ENCODE assay signal across 9 mouse cellular contexts in the genomic region with DNA sequence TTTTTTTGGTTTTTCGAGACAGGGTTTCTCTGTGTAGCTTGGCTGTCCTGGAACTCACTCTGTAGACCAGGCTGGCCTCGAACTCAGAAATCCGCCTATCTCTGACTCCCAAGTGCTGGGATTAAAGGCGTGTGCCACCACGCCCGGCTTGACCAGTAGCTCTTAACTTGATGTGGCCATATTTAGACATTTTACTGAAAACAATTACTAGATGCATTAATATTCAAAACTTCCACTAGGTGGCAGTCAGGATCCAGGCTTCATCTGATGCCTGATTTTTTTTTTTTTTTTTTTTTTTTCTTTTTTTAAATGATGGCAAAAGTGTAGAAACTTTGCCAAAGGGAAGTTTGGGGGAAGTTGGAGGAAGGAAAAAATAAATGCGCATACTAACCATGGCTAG. TPM values are rescaled to one million over a fixed set of nuclear protein-coding genes. Genes with fewer than 3 reads are reported as not detected.
A peak's percentile ranks its signal among the peaks of the same experiment; 100 is the strongest.
DNase-seq lines count a peak whose midpoint lies in the region; ATAC-seq lines count a peak whose summit lies in the region.
"Had no signal": no experiment of that assay in that cellular context is flagged by ENCODE, and none has a peak within 500 bp of the region (broad histone marks: within the 10 kb centered on the region; RNA-seq: fewer than 3 reads in every experiment).

No protein-coding gene starts in this region.

- H3K9ac ChIP-seq in forebrain, embryonic 15.5 days (replicated peaks): no peak overlapping the region
- H3K9ac ChIP-seq: limb, embryonic 12.5 days had no signal

- DNase-seq in gastrocnemius, adult 18-20 months (ENCODE audit: low spot score): peak; percentile 61
- DNase-seq in gastrocnemius, postnatal 4 days (ENCODE audit: low spot score in 2 of 2): no peak
- DNase-seq in ovary, postnatal 14 days (ENCODE audit: low spot score): peak; percentile 36
- no peak for DNase-seq in ovary, postnatal 10 days (ENCODE audit: low spot score)
- peak; percentile 47 to 64 for DNase-seq in cerebellum, postnatal 36 days
- DNase-seq in kidney, postnatal 14 days: peak; percentile 65
- peak; percentile 58 for DNase-seq in retina, postnatal 7 days (ENCODE audit: low read depth, low spot score)

- peaks cover 10% of the 10 kb centered on the region for H3K4me1 ChIP-seq in forebrain, embryonic 15.5 days

- H3K36me3 ChIP-seq in forebrain, embryonic 15.5 days: no peaks in the 10 kb centered on the region
- H3K36me3 ChIP-seq: limb, embryonic 12.5 days had no signal

- no peak overlapping the region for H3K4me3 ChIP-seq in forebrain, embryonic 15.5 days
- H3K4me3 ChIP-seq: limb, embryonic 12.5 days had no signal

- H3K27me3 ChIP-seq in forebrain, embryonic 15.5 days: no peaks in the 10 kb centered on the region
- H3K27me3 ChIP-seq: limb, embryonic 12.5 days had no signal

- no peak for ATAC-seq in forebrain, embryonic 15.5 days (replicated peaks)

- WGBS in forebrain, embryonic 15.5 days: 17% methylated on average over 7 of the region's 7 CpGs

- no peaks in the 10 kb centered on the region for H3K9me3 ChIP-seq in forebrain, embryonic 15.5 days
- H3K9me3 ChIP-seq: limb, embryonic 12.5 days had no signal

- no peak overlapping the region for H3K4me2 ChIP-seq in forebrain, embryonic 15.5 days (replicated peaks)
- H3K4me2 ChIP-seq: limb, embryonic 12.5 days had no signal

- no peak overlapping the region for H3K27ac ChIP-seq in forebrain, embryonic 15.5 days (replicated peaks)
- H3K27ac ChIP-seq: limb, embryonic 12.5 days had no signal

RNA-seq across cellular contexts. Expression of a gene that starts 4.2 kb away (rescaled TPM):
- 10 to 100 TPM; 28.4 to 33.2 TPM for total RNA-seq in gastrocnemius, adult 18-20 months (2021)
- 10 to 100 TPM; 36.6 to 42.4 TPM for total RNA-seq in gastrocnemius, postnatal 4 days (2021)
- polyA plus RNA-seq in forebrain, embryonic 15.5 days (2015; fragmentation: Nextera tagmentation; extraction: Ambion mirVana): 41.0 and 42.3 TPM in 2 replicates

RNA-seq across cellular contexts. Expression of a gene that starts 23.0 kb away (rescaled TPM):
- not detected for total RNA-seq in gastrocnemius, adult 18-20 months (2021)
- total RNA-seq in gastrocnemius, postnatal 4 days (2021): not detected
- not detected in 2 replicates for polyA plus RNA-seq in forebrain, embryonic 15.5 days (2015; fragmentation: Nextera tagmentation; extraction: Ambion mirVana)
- polyA plus RNA-seq: limb, embryonic 12.5 days had no signal

Comparison
In these comparisons a context has a peak if more than half of its experiments do, and no peak if none do; other contexts are left out.
1. DNase-seq: peak in gastrocnemius, adult 18-20 months (single experiment), ovary, postnatal 14 days (single experiment), cerebellum, postnatal 36 days (2 of 2), kidney, postnatal 14 days (single experiment) and retina, postnatal 7 days (single experiment); none in gastrocnemius, postnatal 4 days (0 of 2) and ovary, postnatal 10 days (single experiment).